Mouse (Mus musculus): ENCODE results near the gene Fate1. TPM values are rescaled to one million over a fixed set of nuclear protein-coding genes. Genes with fewer than 3 reads are reported as not detected.

Fate1 gene
- not detected for polyA plus RNA-seq (2017; shearing (Covaris generic))

DNA sequence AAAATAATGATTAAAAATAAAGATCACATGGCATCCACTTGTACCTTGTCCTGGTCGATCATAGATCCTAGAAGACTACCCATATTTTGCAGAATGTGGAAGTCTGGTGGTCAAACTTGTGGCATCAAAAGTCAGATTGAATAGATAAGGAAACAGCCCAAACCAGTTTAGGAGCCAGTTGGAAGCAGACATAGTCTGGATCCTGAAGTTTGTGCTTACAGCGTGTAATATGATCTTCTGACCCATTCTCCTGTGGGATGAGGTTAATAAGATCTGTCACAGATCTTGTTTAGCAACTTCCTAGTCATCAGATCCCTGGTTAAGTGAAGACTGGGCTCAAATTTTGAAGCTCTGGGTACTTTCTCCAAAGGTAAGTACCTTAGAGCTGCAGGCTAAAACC, at the start of gene Fate1:
TSS of gene Fate1 (plus strand) at position 301 of the 400 bp plus-strand sequence.

DNA sequence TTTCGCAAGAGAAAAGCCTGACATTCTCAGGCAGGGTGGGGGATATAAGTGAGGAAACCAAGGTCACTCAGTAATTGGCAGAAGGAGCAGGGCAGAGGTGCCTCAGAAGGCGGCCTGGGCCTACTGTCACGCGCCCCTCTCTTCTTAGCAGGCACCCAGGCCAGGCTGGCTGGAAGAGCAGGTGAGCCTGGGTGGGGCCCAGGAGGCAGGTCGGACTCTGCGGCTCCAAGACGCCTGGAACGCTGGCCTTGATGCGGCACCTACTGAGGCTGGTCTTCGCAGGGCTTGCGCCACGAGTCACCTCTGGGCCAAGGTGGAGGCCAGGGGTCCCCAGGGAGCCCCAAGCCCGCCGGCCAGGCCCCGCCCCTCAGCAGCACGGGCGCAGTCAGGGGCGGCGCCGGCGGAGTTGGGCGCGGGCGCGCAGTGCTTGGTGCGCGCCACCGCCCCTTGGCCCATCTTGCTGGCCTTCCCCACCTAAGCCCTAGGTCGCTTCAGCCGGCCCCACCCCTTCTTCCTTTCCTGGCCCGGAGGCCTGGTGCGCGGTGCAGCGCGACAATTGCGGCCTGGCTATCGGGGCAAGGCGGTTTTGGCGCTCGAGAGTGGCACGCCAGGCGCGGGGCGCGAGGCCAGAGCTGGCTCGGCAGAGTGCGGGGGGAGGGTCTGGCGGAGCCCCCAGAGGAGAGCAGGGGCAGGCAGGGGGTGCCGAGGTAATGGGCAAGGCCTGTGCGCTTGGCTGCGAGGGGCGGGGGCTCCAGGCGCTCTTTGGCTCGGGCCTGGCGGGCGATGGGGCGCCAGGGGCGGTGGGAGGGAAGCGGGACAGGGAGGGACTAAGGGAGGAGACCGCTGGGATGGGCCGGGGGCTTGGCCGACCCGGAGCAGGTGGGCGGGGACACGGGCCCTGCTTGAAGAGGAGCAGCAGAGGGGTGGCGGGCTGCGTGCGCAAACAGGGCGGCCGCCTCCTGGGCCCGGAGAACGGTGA, 10.4 kb upstream of the Fate1 start, which contains the start of gene Prrg3:
TSS of gene Prrg3 (plus strand) at position 552 of the 979 bp plus-strand sequence.

DNA sequence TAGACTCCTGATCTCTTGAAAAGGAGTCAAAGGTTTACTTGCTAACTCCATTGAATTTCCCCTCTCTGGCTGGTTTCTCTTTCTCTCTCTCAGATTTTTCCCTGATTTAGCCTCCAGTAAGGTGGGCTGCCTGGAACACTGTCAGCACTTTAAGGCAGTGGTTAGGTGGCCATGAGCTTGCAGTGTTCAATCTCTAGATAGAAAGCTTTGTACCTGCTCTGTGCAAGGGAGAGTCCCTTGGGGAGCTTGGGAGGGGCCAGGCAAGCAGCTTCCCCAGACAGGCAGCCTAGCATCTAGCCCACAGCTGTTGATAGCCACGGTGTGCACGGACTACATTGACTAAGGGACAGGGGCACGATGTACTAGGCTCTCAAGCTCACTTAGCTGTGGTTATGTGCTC, 18.8 kb downstream of the Fate1 start, which contains the start of gene Cnga2:
TSS of gene Cnga2 (plus strand) at position 301 of the 400 bp plus-strand sequence.

Other genes starting within 250 kb of the Fate1 start
- gene Vma21, start 157.1 kb upstream of the Fate1 start, polyA plus RNA-seq (2017; shearing (Covaris generic)), result 33.6 TPM
- gene Gm1141, start 52.0 kb upstream of the Fate1 start, polyA plus RNA-seq (2017; shearing (Covaris generic)), result 0.13 TPM
- not detected for gene Prrg3, start 10.4 kb upstream of the Fate1 start, polyA plus RNA-seq (2017; shearing (Covaris generic))
- not detected for gene Cnga2, start 18.9 kb downstream of the Fate1 start, polyA plus RNA-seq (2017; shearing (Covaris generic))
- not detected for gene Magea4, start 249.0 kb downstream of the Fate1 start, polyA plus RNA-seq (2017; shearing (Covaris generic))